Mouse (Mus musculus) left cerebral cortex, adult 11 months (tissue): ENCODE measurements at regions not wholly inside any gene's neighbourhood (a gene's known extent, or its start where the extent isn't known, plus 50 kb on each side); places are given as distances from the start of the nearest gene placed in this dataset.

ENCODE experiments used
- DNase-seq: peaks from one replicate; pipeline ENCODE4 v3.0.0; 2022; ENCODE audit warnings: low spot score

GRCm38 (mm10) chr3:102386091-102386490 is 83.6 kb upstream of the Ngf start:
- no peak for DNase-seq

GRCm38 (mm10) chr3:102384596-102384995 is 85.1 kb upstream of the Ngf start:
- no peak for DNase-seq

GRCm38 (mm10) chr3:102383671-102384070 is 86.0 kb upstream of the Ngf start:
- DNase-seq = no peak

GRCm38 (mm10) chr3:102381683-102382082 is 88.0 kb upstream of the Ngf start:
- DNase-seq = no peak

- DNase-seq = no peak
Observed at GRCm38 (mm10) chr3:102374381-102375060, 95.2 kb upstream of the Ngf start.

GRCm38 (mm10) chr3:102372205-102372899 is 97.4 kb upstream of the Ngf start:
- DNase-seq = no peak

GRCm38 (mm10) chr3:102366188-102366587 is 103.5 kb upstream of the Ngf start:
- DNase-seq = no peak

- DNase-seq = no peak
Observed at GRCm38 (mm10) chr3:102364326-102364935, 105.3 kb upstream of the Ngf start.

GRCm38 (mm10) chr3:102360732-102361280 is 108.9 kb upstream of the Ngf start:
- DNase-seq = no peak

GRCm38 (mm10) chr3:102358801-102359200 is 110.9 kb upstream of the Ngf start:
- DNase-seq = no peak

- no peak for DNase-seq
Observed at GRCm38 (mm10) chr3:102357062-102357610, 112.6 kb upstream of the Ngf start.

GRCm38 (mm10) chr3:102355352-102355751 is 114.4 kb upstream of the Ngf start:
- no peak for DNase-seq

GRCm38 (mm10) chr3:102354771-102355170 is 114.9 kb upstream of the Ngf start:
- no peak for DNase-seq

GRCm38 (mm10) chr3:102353277-102353900 is 116.3 kb upstream of the Ngf start:
- DNase-seq = no peak

GRCm38 (mm10) chr3:102346077-102346476 is 123.6 kb upstream of the Ngf start:
- DNase-seq = no peak

- DNase-seq = no peak
Observed at GRCm38 (mm10) chr3:102345291-102345690, 124.4 kb upstream of the Ngf start.

GRCm38 (mm10) chr3:102340731-102341130 is 129.0 kb upstream of the Ngf start:
- DNase-seq = no peak

- DNase-seq = no peak
Observed at GRCm38 (mm10) chr3:102337881-102338280, 131.8 kb upstream of the Ngf start.

GRCm38 (mm10) chr3:102336184-102336583 is 131.7 kb upstream of the Vangl1 start:
- DNase-seq = no peak

GRCm38 (mm10) chr3:102335146-102335545 is 130.7 kb upstream of the Vangl1 start:
- no peak for DNase-seq

- DNase-seq = no peak
Observed at GRCm38 (mm10) chr3:102332221-102332620, 127.7 kb upstream of the Vangl1 start.

- DNase-seq = no peak
Observed at GRCm38 (mm10) chr3:102319331-102319730, 114.8 kb upstream of the Vangl1 start.
